Mouse (Mus musculus) heart, adult 2 months (tissue): ENCODE data around the gene Vps9d1.

Experiments used
- CTCF ChIP-seq: fragments of 200-600 bp; IDR thresholded peaks from 2 replicates; pipeline ENCODE4 v1.8.1; 2022; ENCODE audit warnings: antibody characterized with exemption, mild to moderate bottlenecking, moderate library complexity
- POLR2A ChIP-seq: fragments of 200-500 bp; IDR thresholded peaks from 2 replicates; pipeline ENCODE4 v1.6.1; 2011; ENCODE audit warnings: mild to moderate bottlenecking, low read depth, low read length, control low read depth; ENCODE audit not compliant: insufficient read depth

GRCm38 (mm10) chr8:123250940-123251339 is 3.2 kb downstream of the Vps9d1 start:
- TF ChIP-seq POLR2A, result no peak
- no peak for TF ChIP-seq CTCF
